Mouse (Mus musculus) lung, adult 2 months (tissue): Measurements from ENCODE around the gene Bsn.
A peak's percentile ranks its signal among the peaks of the same experiment; 100 is the strongest.

ENCODE experiments used
- CTCF ChIP-seq: fragments of 200-500 bp; IDR thresholded peaks from 2 replicates; pipeline ENCODE4 v1.5.1; 2011; ENCODE audit warnings: mild to moderate bottlenecking, low read length, control low read depth; ENCODE audit not compliant: insufficient read depth
- POLR2A ChIP-seq: fragments of 200-500 bp; IDR thresholded peaks from 2 replicates; pipeline ENCODE4 v1.6.1; 2011; ENCODE audit warnings: low read depth, mild to moderate bottlenecking, control low read depth, low read length, borderline replicate concordance; ENCODE audit errors: extremely low read depth

DNA sequence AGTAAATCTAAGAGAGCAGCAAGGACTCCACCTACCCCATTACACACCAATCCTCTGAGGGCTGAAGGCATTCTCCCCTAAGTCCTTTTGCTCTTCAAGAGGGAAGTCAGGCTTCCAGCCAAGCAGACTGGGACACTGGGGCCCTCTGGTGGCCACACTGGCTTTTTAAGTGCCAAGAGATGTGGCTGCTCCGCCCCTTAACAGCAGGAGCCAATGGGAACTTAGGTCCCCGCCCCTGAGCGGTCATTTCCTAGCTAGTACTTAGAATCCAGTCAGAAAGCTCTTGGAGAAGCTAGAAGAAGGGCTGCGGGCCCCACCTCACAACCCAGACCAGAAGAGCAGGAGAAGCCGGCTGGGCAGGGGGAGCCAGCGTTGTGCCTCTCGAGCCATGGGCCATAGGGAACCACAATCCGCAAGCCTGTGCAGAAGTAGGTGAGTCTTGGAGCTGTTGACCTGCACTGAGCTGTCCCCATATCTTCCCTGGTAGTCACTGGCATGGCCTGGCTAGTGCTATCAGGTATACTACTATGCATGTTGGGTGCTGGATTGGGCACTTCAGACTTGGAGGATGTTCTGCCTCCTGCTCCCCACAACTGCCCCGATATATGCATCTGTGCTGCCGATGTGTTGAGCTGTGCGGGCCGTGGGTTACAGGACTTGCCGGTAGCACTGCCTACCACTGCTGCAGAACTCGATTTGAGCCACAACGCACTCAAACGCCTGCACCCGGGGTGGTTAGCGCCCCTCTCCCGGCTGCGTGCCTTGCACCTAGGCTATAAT is 137.1 kb downstream of the Bsn start, which contains the start of gene Amigo3:
- peak; percentile 85 for TF ChIP-seq CTCF
- peak; percentile 38; the same call in 1 of the 2 replicates for TF ChIP-seq POLR2A
